Mouse (Mus musculus): ENCODE data around the gene Mfsd2a.
A peak's percentile ranks its signal among the peaks of the same experiment; 100 is the strongest.
"Not testable (repeated sequence)": the region's sequence is repeated elsewhere in the genome, so short reads cannot be mapped to it uniquely, and the experiment has no call there.

Gene Mfsd2a

DNA sequence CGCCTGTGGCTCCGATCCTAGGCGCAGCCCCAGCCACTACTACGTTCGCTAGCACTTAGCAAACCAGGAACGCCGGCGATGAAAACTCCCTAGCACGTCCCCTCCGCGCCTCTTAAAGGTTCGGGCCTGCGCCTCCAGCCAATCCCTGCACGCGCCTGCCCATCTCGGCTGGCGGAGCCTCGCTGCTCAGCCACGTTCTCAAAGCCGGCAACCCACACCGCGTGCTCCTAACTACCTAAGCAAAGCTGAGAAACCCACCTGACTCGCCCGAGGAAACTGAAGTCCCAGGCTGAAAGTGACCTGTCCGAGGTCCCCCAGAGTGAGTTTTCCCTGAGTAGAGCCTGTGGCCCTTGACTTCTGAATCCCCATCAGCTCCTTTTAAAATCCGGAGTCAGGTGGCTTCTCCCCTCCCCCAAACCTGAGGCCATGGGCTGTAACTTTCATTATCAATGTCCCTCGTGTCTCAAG is at the start of gene Mfsd2a:
Gene Mfsd2a (minus strand): TSS at position 89 of the 468 bp plus-strand sequence.
- peak; percentile 45 for DNase-seq (ENCODE audit: low spot score)

DNA sequence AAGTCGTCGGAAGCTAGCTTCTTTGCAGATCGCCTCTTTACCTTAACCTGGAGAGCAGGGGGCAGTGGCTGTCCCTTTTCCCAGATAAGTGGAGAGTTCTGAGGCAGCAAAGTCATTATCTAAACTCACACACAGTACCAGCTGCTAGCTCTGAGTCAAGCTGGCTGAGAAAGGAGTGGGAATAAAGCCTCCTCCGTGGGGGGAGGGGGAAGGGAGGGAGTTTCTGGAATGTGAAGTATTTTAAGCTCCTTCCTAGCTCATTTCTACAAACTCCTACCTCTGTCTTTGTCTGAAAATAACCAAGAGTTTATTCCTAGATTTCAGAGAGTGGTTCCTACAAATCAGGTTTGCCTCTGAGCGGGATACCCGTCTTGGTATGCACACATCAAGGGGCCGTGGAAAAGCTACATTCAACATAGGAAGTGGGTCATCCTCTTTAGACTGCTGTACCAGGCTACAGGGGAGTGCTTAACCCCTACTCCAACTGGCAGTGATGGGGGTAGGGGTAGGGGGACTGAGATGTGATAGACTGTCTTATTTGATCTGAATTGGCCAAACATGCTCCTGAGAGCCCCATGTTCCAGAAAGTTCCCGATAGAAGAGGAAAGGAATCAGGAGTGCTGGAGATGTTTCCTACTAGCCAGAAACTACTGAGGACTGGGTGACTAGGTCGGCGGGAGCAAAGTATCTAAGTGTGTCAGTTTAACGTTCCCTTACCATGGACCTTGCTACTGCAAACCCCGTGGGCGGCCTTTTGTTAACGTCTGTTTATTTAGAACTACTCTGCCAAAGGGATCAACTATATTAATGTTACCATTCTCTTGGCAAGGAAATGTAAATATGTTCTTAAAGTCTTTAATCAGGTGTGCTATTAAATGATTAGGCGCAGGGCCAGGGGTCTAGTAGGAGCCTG is 44.3 kb upstream of the Mfsd2a start:
- DNase-seq (ENCODE audit: low spot score) = no peak

DNA sequence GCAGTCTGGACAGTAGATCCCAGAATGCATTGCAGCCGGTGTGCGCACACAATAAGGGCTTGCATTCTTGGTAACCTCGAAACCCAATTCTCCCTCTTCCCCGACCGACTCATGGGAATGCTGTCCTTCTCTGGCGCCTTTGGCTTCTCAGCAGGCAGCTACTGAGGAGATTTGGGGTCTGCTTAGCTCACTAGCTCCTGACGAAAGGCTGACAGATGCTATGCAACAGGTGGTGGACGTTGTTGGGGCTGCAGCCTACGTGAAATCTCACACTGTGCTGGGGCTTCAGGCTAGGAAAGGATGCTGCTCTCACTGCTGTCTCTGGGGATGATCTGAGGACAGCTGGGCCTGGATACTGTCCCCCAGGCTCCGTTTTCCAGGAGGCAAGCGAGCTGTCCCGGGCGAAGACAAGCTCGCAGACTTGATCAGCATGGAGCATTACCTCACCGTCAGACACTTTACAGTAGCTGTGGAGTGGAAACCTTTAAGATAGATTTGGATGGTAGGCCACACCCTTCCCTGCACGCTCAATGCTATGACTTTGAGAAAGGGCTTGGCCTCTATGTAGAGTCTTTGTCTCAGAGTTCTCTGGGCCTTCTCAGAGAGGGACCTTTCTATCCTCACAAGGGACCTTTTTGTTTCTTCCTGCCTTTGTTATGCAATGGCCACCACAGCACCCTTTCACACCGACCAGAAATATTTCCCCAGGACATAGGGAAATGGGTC is 39.8 kb upstream of the Mfsd2a start:
- no peak for DNase-seq (ENCODE audit: low spot score)

DNA sequence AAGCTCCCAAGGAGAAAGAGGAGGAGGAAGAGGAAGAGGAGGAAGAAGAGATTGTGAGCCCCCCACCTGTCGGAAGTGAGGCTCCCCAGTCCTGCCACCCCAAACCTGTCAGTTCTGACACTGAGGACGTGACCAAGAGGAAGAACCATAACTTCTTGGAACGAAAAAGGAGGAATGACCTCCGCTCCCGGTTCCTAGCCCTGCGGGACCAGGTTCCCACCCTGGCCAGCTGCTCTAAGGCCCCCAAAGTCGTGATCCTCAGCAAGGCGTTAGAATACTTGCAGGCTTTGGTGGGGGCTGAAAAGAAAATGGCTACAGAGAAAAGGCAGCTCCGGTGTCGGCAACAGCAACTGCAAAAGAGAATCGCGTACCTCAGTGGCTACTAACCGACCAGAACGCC is 39.1 kb upstream of the Mfsd2a start:
- no peak for DNase-seq (ENCODE audit: low spot score)

DNA sequence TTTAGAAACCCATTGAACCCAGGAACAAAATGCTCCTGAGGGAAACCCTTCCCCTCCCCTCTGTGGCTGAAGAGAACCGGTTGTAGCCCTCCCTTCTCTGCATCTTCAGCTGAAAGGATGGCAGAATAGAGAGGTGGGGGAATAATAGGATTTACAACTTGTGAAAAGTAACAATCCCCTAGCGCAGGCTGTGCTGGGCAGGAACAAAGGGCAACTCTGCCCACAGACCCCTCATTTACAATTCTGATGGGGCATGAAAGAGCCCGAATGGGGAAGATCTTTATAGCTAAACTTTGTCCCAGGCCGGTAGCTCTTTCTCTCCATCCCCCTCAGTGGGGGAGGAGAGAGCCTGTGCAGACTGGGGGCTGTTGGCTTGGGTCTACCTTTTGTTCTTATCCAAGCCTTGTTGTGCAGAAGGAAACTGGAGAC is 38.3 kb upstream of the Mfsd2a start:
- no peak for DNase-seq (ENCODE audit: low spot score)

DNA sequence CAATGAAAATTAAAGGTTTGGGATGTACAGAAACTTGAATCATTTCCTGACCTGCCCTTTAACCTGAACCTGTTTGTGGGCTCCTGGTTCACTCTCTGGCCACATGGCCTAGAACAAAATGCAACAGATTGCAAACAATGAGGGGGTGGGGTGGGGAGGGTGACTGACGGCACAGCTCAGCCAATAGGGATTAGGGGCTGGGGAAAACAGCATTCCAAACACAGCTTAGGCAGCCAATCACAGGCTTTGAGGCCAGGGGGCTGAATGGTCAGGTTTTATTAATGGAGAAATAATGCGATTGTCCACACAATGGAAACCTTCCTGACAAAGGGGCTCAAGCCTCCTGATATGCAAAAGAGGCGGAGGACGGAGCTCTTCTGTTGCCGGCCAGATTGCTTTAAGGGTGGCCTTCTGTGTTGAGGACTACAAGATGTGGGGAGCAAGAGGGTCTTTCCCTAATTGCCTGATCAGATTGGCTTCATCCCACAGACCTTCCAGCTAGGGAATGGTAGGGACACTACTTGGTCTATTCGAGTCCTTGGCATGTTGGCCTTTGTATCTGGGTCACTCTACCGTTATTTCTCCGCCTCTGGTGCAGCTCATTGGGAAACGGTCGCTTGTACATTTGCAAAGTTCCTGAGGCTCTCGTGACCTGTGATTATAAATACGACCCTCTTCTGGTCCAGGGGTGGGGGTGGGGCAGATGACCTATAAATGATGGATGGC is 37.7 kb upstream of the Mfsd2a start:
- DNase-seq (ENCODE audit: low spot score) = no peak

DNA sequence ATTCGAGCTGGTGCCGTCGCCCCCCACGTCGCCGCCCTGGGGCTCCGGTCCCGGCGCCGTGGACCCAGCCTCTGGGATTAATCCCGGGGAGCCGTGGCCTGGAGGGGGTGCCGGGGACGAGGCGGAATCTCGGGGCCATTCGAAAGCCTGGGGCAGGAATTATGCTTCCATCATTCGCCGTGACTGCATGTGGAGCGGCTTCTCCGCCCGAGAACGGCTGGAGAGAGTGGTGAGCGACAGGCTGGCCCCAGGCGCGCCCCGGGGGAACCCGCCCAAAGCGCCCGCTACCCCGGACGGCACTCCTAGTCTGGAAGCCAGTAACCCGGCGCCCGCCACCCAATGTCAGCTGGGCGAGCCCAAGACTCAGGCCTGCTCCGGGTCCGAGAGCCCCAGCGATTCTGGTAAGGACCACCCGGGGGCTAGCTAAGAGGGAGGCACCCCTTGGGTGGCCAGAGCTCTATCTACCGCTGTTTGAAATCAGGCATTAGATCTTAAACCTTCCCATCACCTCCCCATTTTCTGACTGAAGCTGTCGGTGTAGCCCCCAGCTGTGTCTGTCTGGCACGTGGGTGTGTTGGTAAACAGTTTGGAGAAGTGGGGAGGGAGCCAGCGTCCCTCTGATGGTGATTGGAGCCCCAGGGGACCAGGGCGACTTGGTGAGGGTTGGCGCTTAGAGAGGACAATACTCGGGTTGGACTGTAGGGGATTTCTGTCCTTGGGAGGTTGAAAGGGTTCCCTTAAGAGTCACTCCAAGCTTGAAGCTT is 35.8 kb upstream of the Mfsd2a start:
- DNase-seq (ENCODE audit: low spot score) = no peak

DNA sequence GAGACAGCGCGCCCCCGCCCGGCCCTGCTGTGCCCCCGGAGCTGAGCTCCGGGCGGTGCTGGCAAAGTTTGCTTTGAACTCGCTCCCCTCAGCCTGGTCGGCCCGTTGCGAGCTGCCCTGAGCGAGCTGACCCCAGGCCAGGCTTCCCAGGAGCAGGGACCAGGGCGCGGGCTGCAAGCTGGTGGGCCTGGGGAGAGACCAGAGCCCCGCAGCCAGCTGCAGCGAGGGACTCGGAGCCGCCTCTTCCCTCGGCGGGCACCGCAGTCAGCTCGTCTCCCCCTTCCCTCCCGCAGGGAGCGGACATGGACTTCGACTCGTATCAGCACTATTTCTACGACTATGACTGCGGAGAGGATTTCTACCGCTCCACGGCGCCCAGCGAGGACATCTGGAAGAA is 35.2 kb upstream of the Mfsd2a start:
- DNase-seq (ENCODE audit: low spot score) = no peak

DNA sequence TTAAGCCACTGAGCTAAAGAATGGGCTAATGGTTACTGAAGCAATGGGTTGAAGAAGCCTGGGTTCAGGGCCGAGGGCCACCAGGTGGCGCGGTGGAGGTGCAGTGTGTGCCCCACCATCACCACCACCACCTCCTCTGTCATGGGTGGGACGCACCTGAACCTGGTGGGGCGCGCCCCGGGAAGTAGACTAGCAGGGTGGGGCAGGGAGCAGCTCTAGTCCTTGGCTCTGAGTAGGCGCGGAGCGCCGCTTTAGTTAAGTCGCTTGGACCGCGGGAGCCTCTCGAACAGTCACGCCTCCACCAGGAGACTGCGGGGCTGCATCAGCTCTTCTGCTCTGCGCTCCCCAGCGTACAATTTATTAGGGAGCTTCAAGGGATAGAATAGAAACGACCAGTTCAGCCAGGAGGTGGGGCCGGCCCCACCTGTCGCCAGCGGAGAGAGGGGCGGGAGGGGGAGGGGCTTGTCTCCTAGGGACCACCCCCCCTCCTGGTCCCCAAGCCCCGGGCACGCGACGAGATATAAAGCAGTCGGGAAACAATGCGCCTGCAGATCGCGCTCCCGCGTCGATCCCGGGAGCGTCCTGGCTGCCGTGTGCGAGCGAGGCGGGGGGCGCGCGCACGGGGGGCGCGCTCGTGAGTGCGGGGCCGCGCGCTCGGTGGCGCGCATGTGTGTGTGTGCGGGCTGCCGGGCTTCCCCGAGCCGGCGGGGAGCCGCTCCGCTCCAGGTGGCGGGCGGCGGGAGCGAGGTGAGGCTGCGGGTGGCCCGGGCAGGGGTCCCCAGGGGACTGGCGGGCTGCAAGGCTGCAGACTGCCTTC is 34.6 kb upstream of the Mfsd2a start, which contains the start of gene Mycl:
Gene Mycl (plus strand): TSS at position 249 of the 817 bp plus-strand sequence.
- peak; percentile 79 for DNase-seq (ENCODE audit: low spot score)

DNA sequence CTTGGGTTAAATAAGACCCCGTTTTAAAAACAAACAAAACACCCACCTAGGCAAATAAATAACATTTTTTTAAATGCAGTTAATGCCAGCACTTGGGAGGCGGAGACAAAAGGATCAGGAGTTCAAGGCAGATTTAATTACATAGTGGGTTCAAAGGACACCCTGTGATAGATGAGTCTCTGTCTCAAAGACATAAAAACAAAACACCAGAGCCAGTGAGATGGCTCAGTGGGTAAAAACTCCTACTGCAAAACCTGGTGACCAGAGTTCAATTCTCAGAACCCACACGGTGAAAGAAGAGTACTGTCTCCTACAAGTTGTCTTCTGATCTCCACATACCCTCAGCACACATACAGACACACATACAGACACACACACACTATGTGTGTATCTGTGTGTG is 31.3 kb upstream of the Mfsd2a start:
- DNase-seq (ENCODE audit: low spot score) = no peak

DNA sequence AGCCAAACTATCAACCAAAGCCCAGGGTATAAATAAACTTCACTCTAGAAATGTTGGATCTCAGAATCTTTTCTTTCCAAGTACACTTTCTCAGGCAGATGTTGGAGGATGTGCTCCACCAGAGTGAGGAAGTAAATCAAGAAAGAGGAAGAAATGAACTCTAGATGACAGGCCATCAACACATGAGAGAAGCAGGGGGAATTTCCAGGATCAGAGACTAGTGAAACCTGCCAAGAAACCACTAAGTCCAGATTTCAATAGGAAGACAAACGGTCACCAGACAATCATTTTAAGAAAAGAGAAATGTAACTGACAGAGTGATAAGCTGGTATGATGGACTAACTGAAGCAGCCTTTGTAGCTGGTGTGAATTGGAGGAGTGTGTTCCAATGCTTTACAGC is 30.2 kb upstream of the Mfsd2a start:
- DNase-seq (ENCODE audit: low spot score) = no peak

DNA sequence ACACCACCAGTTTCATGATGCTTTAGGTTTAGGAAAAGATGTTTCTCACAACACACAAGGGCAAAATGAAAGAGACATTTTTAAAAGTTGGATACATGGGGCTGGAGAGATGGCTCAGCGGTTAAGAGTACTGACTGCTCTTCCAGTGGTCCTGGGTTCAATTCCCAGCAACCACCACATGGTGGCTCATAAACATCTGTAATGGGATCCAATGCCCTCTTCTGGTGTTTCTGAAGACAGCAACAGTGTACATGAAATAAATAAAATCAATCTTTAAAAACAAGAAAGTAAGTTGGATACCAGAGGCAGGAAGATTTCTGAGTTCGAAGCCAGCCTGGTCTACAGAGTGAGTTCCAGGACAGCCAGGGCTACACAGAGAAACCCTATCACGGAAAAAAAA is 27.0 kb upstream of the Mfsd2a start:
- not testable (repeated sequence) for DNase-seq (ENCODE audit: low spot score)

DNA sequence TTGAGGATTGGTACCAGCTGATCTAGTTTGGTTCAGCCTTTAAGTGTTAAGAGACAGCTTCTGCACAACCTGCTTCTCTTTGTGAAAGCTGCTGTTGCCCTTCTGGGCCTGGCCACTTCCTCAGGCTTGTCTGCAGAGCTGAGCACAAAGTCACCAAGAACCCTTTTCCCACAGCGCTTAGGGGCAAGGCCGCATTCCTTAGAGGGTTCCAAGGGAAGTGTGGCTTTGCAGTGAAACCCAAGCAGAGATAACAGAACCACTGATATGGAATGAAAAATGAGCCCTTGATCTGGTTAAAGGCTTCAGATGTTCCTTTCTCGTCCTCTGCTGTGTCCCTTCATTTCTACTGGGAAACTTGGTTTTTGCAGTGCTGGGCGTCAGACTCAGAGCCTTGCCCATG is 26.4 kb upstream of the Mfsd2a start:
- no peak for DNase-seq (ENCODE audit: low spot score)

DNA sequence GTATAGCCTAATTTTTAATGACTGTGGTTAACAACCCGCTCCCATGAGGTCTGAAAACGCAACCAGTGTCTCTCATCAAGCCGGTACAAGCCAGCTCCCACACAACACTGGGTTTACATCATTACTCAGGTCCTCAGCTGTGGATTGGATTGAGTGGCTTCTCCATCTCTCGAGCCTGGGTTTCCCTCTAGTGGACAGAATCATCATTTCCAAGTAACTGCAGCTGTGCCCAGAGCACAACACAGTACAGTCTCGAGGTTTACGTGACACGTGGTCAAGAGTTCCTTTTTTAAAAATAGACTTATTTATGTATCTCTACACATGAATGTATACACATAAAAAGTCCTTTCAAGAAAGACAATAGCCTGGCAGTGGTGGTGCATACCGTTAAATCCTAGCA is 24.1 kb upstream of the Mfsd2a start:
- peak; percentile 73 for DNase-seq (ENCODE audit: low spot score)

DNA sequence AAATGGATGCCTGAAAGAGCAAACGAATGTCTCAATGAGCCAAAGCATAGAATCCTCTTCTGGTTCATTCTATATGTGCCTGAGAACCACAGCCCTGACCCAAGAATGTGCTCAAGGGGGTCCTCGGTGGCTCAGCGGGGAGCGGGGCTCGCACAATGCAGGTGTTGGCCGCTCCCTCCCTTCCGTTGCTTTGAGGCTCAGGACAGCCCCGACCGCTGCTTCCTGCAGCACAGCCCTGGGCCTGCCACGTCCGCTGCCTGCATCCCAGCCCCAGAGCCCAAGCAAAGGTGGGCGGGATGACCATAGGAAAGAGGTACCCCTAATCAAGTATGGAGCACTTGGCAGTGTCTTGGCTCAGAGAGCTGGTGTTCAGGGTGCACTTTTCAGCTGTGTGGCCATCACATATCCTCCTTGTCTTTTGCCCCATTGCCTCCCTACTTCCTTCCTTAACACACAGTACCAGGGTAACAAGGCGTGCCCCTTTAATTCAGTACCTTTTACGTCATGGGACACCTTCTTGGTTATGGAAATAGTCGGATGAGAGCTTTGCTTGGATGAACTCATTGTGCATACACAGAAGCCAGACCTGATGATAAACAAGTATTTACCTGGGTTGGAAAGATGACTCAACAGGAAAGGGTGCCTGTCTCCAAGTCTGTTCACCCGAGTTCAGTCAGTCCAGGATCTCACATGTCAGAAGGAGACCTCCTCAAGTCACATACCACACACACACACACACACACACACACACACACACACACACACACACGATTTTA is 22.7 kb upstream of the Mfsd2a start:
- DNase-seq (ENCODE audit: low spot score) = peak; percentile 38

DNA sequence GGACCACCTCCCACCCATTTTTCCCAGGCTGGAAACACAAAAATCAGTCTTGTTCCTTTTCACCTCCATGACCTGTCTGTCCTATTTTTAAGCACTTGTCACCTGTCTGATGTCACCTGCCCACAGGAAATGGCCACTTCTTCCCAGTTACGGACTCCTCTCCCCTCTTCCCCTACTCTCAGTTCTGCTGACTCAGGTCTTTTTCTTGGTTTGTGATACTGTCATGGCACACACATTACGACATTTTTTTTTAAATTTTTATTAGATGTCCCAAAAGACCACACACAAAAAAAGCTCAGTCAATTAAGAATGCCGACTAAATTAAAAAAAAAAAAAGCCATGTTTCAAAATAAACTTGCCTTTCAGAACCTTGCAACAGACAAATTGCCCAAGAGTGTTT is 21.5 kb upstream of the Mfsd2a start:
- DNase-seq (ENCODE audit: low spot score) = no peak

DNA sequence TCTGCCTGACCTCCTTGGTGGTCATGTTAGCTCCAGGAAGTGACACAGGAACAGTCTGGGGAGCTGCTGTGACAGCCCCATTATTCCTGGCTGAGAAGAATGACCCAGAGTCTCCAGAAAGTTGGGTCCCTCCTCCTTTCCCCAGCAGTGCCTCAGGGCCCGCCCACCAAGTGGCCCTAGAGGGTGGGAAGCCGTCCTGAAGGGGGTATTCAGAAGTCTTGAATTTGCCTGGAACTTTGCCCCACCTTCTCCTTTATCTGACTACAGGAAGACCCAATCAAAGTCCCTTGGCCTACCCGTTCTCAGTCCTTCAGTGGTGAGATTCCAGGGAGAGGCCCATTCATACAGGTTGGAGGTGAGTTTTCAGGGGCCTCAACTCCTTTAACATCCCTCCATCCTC is 20.9 kb upstream of the Mfsd2a start:
- no peak for DNase-seq (ENCODE audit: low spot score)

DNA sequence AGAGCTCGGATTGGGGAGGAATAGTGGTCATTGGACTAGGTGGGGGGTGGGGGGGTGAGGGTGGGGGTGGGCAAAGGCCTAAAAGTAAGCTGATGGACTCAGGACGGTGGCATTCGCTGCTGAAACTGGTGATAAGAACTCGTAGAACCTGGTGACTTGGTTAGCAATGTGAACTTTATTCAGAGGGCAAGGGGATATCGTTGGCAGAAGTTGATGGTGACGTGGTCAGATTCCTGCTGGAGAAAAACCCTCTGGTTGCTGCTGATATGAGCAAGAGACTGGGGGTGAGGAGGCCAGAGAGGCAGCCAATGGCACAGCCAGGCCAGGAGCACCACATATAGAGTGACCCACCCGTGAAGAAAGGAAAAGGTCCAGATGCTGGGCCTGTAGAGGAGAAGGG is 20.2 kb upstream of the Mfsd2a start:
- DNase-seq (ENCODE audit: low spot score) = no peak

DNA sequence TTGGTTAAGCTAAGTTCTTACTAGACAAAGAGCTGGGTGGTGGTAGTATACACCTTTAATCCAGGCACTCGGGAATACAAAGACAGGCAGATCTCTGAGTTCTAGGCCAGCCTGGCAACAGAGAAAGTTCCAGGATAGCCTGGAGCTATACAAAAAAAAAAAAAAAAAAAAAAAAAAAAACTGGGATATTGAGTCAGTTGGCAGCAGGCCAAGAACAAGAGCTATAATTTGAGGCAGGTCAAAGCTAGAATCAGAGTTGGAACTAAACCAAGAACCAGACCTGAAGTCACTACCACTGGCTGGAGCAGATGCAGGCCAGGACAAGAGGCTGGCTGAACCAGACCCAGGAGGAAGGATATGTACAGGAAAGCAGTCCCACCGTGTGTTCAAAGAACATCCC is 19.7 kb upstream of the Mfsd2a start:
- DNase-seq (ENCODE audit: low spot score) = no peak

DNA sequence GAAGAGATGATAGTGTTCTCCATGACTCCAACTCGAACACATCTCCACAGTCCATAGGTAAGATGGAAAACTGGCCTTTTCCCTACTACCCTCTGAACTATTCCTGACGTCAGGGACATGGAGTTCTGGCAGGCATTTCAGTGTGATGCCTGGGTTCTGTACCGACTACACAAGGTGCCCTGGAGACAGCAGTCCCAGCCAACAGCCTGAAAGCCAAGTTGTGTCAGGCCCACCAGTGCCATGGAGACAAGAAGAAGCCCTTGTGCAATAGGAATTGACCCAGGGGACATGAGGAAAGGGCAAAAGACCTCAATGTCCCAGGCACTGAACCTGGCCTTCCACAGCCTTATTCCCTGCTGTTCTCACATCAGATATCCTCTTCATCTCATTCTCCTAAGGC is 18.8 kb upstream of the Mfsd2a start:
- no peak for DNase-seq (ENCODE audit: low spot score)
